Mouse (Mus musculus) T-helper 17 cell (primary cell): ENCODE data around the gene Slc7a7.

Experiments used
- in situ Hi-C, 2 experiments: fragments of 300-600 bp; cut with MboI, MseI; formaldehyde crosslinking; loops; 1 replicate in 1 of 2; 2 replicates in 1 of 2; pipeline ENCODE4 v1.15.1; 2025; ENCODE audit warnings: high pct_unique_total_duplicates in 2 of 2

Gene Slc7a7

GRCm38 (mm10) chr14:54432837-54433830, 15.6 kb upstream of the Slc7a7 start:
- in situ Hi-C loops: no loop called here

DNA sequence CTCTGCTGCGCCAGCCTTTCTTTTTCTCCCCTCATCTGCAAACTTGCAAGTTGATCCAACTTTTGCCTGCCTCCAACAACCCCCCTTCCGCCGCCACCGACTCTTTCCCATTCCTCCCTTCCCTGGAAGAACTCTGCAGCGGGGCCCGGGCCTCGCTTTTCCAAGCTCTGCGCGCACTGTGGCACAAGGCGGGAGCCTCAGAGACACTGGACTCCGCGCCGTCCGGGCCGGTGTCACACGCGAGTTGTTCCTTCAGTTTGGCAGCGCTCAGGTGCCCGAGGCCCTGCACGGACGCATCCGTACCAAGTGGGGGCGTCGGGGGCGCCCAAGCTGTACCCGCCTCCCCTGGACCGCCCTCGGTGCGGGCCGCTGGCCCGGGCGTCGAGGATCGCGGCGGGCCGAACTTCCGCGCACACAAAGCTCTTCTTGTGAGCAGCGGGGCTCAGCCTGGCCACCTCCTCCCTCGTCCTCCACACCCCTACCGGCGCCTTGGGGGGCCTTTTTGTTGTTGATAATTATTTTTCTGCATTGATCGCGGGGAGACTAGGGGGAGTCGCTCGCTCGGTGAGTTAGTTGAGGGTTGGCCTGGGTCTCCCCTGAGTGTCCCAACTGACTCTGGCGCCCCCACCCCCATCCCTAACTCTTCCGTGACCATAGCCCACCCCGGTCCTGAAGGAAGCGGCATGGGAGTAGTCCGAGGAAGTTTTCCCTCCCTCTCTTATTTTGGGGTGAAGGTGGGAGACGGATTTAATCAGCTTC, 14.7 kb upstream of the Slc7a7 start:
- in situ Hi-C loops: no loop called here

GRCm38 (mm10) chr14:54431334-54432077, 13.9 kb upstream of the Slc7a7 start, which contains the start of gene Mmp14:
Mmp14 (plus strand) TSS chr14:54431612.
- in situ Hi-C loops: no loop called here

DNA sequence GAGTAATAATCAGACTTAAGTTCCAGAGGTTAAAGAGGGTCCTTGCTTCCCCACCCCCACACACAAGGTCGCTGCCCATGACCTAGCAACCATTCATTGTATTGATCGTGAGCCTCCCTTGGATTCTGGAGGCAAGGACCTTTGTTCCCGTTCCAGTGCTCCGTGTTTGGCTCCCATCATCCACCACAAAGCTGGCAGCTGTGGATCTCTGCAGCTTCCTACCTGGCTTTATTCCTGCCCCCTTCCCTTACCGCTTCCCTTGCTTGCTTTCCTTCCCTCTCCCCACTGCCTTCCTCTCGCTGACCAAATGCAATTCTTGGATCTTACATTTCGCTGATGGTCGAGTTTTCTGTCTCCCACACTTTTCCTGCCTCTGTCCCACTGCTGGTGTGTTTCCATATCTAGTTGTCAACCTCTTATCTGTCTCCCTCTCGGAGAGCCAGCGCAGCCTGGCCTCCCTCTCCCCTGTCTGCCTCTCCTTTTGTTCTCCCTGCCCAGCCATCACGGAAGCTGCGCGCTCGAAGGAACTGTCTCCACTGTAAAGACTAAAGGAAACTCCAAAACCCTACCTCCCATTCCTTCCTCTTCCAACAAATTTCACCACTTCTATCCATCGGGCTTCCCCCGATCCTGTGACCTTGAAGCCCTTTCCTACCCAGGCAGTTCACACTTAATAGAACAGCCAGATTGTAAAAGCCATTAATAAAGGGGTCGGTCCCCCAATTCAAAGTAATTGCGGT, 13.0 kb upstream of the Slc7a7 start:
- in situ Hi-C loops: no loop called here

GRCm38 (mm10) chr14:54429332-54430093, 11.9 kb upstream of the Slc7a7 start:
- in situ Hi-C loops: loop anchor here in 1 of 2 experiments (10.0 kb wide), 1 partner anchor 195 kb away; no protein-coding TSS in a partner anchor

DNA sequence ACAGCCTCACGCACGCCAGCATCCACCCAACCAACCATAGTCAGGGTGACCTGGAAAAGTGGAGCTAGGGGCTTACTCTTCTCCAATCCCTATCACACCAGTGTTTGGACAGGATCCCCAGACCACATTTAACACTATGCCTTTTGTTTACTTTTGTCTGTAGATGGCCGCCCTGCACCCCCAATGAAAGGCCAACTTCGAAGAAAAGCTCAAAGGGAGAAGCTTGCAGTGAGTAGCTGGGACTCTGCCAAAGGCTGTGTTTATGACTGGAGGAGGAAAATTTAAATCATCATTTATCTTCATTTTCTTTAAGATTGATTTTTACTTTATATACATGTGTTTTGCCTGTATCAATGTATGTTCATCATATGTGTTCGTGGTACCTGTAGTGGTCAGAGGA, 10.8 kb upstream of the Slc7a7 start:
- in situ Hi-C loops: loop anchor here in 1 of 2 experiments (10.0 kb wide), 1 partner anchor 194 kb away; no protein-coding TSS in a partner anchor

DNA sequence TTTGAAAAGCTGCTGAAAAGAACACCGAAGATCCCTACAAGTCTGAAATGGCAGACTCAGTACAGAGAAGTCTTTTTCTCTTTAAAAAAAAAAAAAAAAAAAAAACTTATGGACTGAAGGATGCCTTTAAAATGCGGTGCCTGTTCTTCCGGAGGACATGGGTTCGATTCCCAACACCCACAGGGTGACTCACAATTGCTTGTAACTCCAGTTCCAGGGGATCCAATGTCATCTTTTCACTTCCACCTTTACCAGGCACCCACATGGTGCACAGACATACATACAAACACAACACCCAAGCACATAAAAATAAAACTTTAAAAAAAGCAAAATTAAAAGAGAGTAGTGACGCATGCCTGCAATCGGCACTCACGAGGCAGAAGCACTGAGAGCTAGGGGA, 10.1 kb upstream of the Slc7a7 start:
- in situ Hi-C loops: loop anchor here in 1 of 2 experiments (10.0 kb wide), 1 partner anchor 193 kb away; no protein-coding TSS in a partner anchor

GRCm38 (mm10) chr14:54426689-54427398, 9.3 kb upstream of the Slc7a7 start, which contains the start of gene Mrpl52:
Mrpl52 (plus strand) TSS chr14:54426909.
- in situ Hi-C loops: loop anchor here in 1 of 2 experiments (10.0 kb wide), 1 partner anchor 192 kb away; no protein-coding TSS in a partner anchor

GRCm38 (mm10) chr14:54426003-54426688, 8.6 kb upstream of the Slc7a7 start:
- in situ Hi-C loops: loop anchor here in 1 of 2 experiments (10.0 kb wide), 1 partner anchor 191 kb away; no protein-coding TSS in a partner anchor

- in situ Hi-C loops: loop anchor here in 1 of 2 experiments (10.0 kb wide), 1 partner anchor 191 kb away; no protein-coding TSS in a partner anchor
These were observed 8.0 kb upstream of the Slc7a7 start for GRCm38 (mm10) chr14:54425540-54425939.

- in situ Hi-C loops: loop anchor here in 1 of 2 experiments (10.0 kb wide), 1 partner anchor 190 kb away; no protein-coding TSS in a partner anchor
These were observed 7.1 kb upstream of the Slc7a7 start for GRCm38 (mm10) chr14:54424634-54425033.

GRCm38 (mm10) chr14:54423406-54423805, 5.8 kb upstream of the Slc7a7 start:
- in situ Hi-C loops: loop anchor here in 1 of 2 experiments (10.0 kb wide), 1 partner anchor 189 kb away; no protein-coding TSS in a partner anchor

GRCm38 (mm10) chr14:54421014-54421413, 3.4 kb upstream of the Slc7a7 start:
- in situ Hi-C loops: loop anchor here in 1 of 2 experiments (10.0 kb wide), 1 partner anchor 186 kb away; no protein-coding TSS in a partner anchor

- in situ Hi-C loops: loop anchor here in 1 of 2 experiments (5.0 kb wide), 1 partner anchor 80 kb away; no protein-coding TSS in a partner anchor
These were observed 750 bp downstream of the Slc7a7 start for GRCm38 (mm10) chr14:54416830-54417229.

DNA sequence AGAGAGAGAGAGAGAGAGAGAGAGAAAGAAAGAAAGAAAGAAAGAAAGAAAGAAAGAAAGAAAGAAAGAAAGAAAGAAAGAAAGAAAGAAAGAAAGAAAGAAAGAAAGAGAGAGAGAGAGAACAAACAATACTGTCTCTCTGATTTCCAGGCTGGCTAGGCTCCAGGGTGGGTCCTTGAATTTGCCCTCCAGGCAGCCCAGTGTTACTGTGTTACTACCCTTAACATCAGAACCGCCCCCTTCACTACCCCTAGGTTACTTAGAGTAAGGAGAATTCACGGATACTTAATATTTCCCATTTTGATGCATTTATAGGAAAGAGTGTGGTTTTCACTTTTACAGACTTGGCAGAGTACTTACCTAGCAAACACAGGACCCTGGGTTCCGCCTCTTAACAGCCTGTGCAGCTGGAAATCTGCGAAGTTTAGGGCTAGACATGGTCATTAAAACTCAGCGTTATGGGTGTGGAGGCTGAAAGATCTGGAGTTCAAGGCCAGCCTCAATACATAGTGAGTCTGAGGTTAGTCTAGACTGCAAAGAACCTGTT, 1.3 kb downstream of the Slc7a7 start:
- in situ Hi-C loops: loop anchor here in 1 of 2 experiments (5.0 kb wide), 1 partner anchor 81 kb away; no protein-coding TSS in a partner anchor

GRCm38 (mm10) chr14:54415241-54416020, 2.1 kb downstream of the Slc7a7 start:
- in situ Hi-C loops: loop anchor here in 1 of 2 experiments (5.0 kb wide), 1 partner anchor 82 kb away; no protein-coding TSS in a partner anchor
